Mouse (Mus musculus) limb, embryonic 10.5 days (tissue): Measurements from ENCODE around the gene Krt80. TPM values are rescaled to one million over a fixed set of nuclear protein-coding genes. Genes with fewer than 3 reads are reported as not detected.
A peak's percentile ranks its signal among the peaks of the same experiment; 100 is the strongest.

Experiments used
- DNase-seq: peaks from one replicate; pipeline ENCODE4 v3.0.0-alpha.2; 2017; ENCODE audit warnings: low spot score
- H3K27ac ChIP-seq: fragments of 300-500 bp; sonication (generic); 2 replicates; pipeline ENCODE4 v1.5.1; 2016; ENCODE audit warnings: mild to moderate bottlenecking
- H3K27me3 ChIP-seq: fragments of 300-500 bp; sonication (generic); 2 replicates; pipeline ENCODE4 v1.6.1; 2016; ENCODE audit warnings: low read depth, mild to moderate bottlenecking; ENCODE audit not compliant: poor library complexity, severe bottlenecking
- H3K36me3 ChIP-seq: fragments of 300-500 bp; sonication (generic); 2 replicates; pipeline ENCODE4 v1.6.1; 2016; ENCODE audit warnings: mild to moderate bottlenecking, moderate library complexity
- H3K4me1 ChIP-seq: fragments of 300-500 bp; sonication (generic); 2 replicates; pipeline ENCODE4 v1.6.1; 2016
- H3K4me3 ChIP-seq: fragments of 300-500 bp; sonication (generic); 2 replicates; pipeline ENCODE4 v1.5.1; 2016; ENCODE audit warnings: mild to moderate bottlenecking, moderate library complexity
- H3K9me3 ChIP-seq: fragments of 300-500 bp; sonication (generic); replicated peaks from 2 replicates; pipeline ENCODE4 v1.6.1; 2016; ENCODE audit warnings: mild to moderate bottlenecking
- WGBS: fragments of 180-500 bp; shearing (Covaris S2); methylation state at CpG from one replicate; pipeline ENCODE4 v1.1.7; 2016; 5-methylcytosine and 5-hydroxymethylcytosine counted together
- polyA plus RNA-seq: library from polyadenylated mRNA; unstranded; fragments of >200 nt; fragmentation: Nextera tagmentation; extraction: Ambion mirVana; gene quantifications from 2 replicates; pipeline ENCODE4 v1.2.1, GENCODE M21; 2016

The Krt80 gene
- 0.09 and 0.23 TPM in 2 replicates for polyA plus RNA-seq

- H3K4me1 ChIP-seq, result peaks cover 40% of the 10 kb centered on the region
Measured at GRCm38 (mm10) chr15:101370101-101370911, at the start of gene Krt80. Gene Krt80, minus strand, starts transcription at chr15:101370162.

DNA sequence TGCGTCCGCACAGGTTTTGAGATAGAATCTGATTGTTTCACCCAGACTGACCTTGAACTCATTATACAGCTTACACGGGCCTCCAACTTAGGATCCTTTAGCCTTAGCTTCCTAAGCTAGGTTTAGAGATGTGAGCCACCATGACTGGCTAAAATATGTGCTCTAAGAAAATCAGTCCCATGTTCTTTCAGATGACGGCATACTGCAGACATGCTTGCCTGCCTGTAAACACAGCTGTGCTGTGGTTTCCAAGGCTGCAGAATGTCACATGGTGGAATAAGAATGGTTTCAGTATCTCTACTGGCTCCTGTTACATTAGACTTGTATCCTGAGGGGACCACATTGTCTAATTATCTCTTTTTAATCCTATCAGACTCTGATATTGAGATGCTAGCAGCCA lies 49.0 kb upstream of the Krt80 start:
- Histone ChIP-seq H3K27me3 (peaks cover 19% of the 10 kb centered on the region), H3K4me3 (no peak overlapping the region), H3K9me3 (no peaks in the 10 kb centered on the region), H3K4me1 (peaks cover 17% of the 10 kb centered on the region), H3K27ac (no peak overlapping the region), H3K36me3 (no peaks in the 10 kb centered on the region)
- 95% methylated on average over 4 of the region's 4 CpGs for WGBS
- no peak for DNase-seq

More at GRCm38 (mm10) chr15:101370101-101370911, at the start of gene Krt80:
- Histone ChIP-seq H3K36me3 (no peaks in the 10 kb centered on the region), H3K27me3 (peaks cover 17% of the 10 kb centered on the region; the same call in 1 of the 2 replicates), H3K27ac (no peak within 1 kb of the TSS), H3K4me3 (no peak within 1 kb of the TSS), H3K9me3 (no peaks in the 10 kb centered on the region)
- DNase-seq, result no peak
- WGBS, result 62% methylated on average over 22 of the region's 22 CpGs

DNA sequence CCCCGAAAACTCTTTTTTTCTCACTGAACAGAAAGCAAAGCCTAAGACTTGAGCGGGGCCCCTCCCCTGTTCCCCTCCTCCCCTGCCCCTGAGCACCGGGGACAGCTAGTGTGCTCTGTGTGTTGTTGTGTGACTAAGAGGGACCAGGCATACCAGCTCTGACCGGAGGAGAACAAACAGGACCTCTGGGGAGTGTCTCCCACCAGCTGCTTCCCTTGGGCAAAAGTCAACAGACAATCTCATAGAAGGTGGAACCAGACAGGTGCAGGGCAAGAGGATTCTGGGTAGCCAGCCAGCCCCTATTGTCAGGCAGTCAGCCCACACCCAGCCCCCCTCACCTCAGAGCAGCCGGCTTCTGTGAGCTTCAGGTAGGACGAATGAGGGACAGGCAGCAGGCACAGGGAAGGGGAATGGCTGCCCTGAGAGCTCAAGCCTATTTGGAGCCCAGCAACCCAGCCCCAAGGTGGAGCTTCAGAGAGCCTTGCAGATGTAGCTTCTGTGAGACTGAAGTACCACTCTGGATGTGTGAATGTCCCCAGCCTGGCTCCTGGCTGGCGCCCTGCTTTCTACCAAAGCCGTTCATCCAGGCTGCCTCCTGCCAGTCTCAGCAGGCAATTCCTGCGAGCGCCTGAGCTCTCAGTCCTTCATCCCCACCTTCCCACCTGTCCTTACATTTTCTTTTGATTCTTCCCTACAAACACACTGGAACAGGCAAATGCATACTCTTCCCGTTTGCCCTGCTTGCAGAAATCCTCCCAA lies 45.0 kb upstream of the Krt80 start:
- peaks cover 54% of the 10 kb centered on the region for H3K27me3 ChIP-seq
- H3K4me3 ChIP-seq, result no peak overlapping the region
- WGBS, result 36% methylated on average over 11 of the region's 11 CpGs
- DNase-seq, result no peak
- peaks cover 45% of the 10 kb centered on the region for H3K4me1 ChIP-seq
- H3K9me3 ChIP-seq, result no peaks in the 10 kb centered on the region
- H3K36me3 ChIP-seq, result no peaks in the 10 kb centered on the region
- H3K27ac ChIP-seq, result 0 out of 2 replicates have a peak overlapping the region, but pooled peaks have one; percentile 4

DNA sequence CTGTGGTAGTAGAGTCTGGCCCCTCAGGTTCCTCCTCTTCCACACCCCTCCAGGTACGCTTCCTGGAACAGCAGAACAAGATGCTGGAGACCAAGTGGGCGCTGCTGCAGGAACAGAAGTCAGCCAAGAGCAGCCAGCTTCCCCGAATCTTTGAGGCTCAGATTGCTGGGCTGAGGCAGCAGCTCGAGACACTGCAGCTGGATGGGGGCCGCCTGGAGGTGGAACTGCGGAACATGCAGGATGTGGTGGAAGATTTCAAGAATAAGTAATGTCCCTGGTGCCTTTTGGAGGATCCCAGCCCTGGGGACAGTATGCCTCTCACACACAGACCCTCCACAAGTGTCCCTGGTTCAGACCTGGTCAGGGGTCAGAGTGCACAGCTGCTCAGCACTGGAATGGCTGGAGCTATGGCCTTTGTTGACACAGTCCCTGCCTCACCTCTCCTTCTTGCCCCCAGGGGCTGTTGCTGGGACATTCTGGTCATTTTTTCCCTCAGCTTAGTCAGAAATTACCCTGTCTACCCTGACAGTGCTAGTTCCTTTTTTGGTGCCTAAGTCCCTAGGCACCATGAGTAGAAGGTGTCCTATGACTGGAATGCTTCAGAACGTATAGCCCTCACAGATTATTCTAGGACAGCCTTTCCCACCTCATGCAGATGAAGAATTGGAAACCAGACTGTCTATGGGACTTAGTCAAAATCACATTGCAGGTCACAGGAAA lies 44.1 kb upstream of the Krt80 start:
- Histone ChIP-seq H3K27ac (no peak overlapping the region), H3K9me3 (no peaks in the 10 kb centered on the region), H3K4me3 (no peak overlapping the region), H3K36me3 (no peaks in the 10 kb centered on the region), H3K27me3 (peaks cover 54% of the 10 kb centered on the region), H3K4me1 (peaks cover 45% of the 10 kb centered on the region)
- no peak for DNase-seq
- 48% methylated on average over 7 of the region's 7 CpGs for WGBS

DNA sequence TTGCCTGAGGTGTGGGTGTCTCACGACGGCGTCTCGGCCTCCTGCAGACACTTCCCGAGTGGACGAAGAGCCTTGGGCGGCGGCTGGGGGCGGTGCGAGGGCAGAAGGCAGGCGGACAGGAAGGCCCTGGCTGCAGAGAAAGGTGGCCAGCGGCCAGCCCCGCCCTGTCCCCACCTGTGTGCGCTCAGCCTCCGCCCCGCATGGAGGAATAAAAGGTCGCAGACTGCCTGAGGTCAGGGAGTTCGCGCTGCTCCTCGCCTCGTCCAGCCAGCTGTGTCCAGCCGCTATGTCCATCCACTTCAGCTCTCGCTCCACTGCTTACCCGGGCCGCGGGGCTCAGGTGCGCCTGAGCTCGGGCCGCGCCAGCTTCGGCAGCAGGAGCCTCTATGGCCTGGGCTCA lies 42.2 kb upstream of the Krt80 start:
- Histone ChIP-seq H3K9me3 (no peaks in the 10 kb centered on the region), H3K4me1 (peaks cover 45% of the 10 kb centered on the region), H3K27ac (peak overlapping the region; percentile 54), H3K27me3 (peaks cover 54% of the 10 kb centered on the region), H3K4me3 (peak overlapping the region; percentile 7; the same call in 1 of the 2 replicates), H3K36me3 (no peaks in the 10 kb centered on the region)
- whole genome bisulfite sequencing, result 25% methylated on average over 31 of the region's 31 CpGs
- DNase-seq, result no peak

DNA sequence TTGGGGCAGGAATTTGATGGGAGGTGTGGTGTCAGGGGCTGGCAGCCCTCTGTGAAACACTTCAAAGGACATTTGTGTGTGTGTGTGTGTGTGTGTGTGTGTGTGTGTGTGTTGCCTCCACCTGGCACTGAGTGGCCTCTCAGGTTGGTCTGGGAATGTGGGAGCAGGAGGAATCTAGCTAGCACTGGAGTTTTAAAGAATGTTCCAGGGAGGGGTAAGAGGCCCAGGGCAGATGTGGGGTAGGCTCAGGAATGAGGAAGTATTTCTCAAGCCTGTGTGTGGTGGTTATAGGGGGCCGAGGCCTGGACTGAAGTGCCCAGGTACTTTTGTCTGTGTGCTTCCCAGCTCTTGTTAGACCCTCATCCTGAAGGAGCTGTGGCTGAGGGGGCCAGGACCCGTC lies 40.8 kb upstream of the Krt80 start, which contains the start of gene Krt7:
Krt7 (plus strand) TSS at position 269 of the 400 bp plus-strand sequence.
- H3K27ac ChIP-seq, result no peak within 1 kb of the TSS

DNA sequence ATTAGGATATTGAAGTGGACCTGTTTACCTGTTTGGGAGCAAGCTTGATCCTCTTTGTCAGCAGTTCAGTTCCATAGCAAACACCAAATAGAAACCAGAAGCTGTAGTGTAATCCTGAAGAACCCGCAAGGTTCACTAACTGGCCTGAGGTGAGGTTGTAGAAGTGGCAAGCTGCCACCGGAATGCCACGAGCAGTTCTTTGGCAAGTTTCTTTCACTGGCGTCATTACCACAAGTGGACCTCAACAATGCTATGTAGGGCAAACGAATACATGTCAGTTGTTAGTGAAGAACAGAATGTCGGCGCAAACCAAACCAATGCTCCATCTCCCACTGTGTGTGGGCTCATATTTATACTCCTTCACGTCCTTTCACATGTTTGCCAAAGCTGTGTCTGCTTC lies 28.3 kb upstream of the Krt80 start:
- Histone ChIP-seq H3K4me1 (peaks cover 15% of the 10 kb centered on the region), H3K27me3 (peaks cover 5% of the 10 kb centered on the region; the same call in 1 of the 2 replicates), H3K4me3 (no peak overlapping the region), H3K36me3 (no peaks in the 10 kb centered on the region), H3K27ac (no peak overlapping the region), H3K9me3 (no peaks in the 10 kb centered on the region)
- WGBS, result 88% methylated on average over 8 of the region's 8 CpGs
- DNase-seq, result no peak

More for the DNA sequence above, 40.8 kb upstream of the Krt80 start, which contains the start of gene Krt7:
- Histone ChIP-seq H3K4me3 (0 out of 2 replicates have a peak within 1 kb of the TSS, but pooled peaks have one; percentile 7), H3K36me3 (no peaks in the 10 kb centered on the region), H3K4me1 (peaks cover 45% of the 10 kb centered on the region), H3K9me3 (no peaks in the 10 kb centered on the region), H3K27me3 (peaks cover 51% of the 10 kb centered on the region)
- WGBS, result 43% methylated on average over 2 of the region's 2 CpGs
- DNase-seq, result no peak

GRCm38 (mm10) chr15:101397683-101398082 lies 27.7 kb upstream of the Krt80 start:
- H3K4me1 ChIP-seq, result peaks cover 15% of the 10 kb centered on the region
- no peak for DNase-seq
- 81% methylated on average over 2 of the region's 2 CpGs for WGBS
- no peaks in the 10 kb centered on the region for H3K9me3 ChIP-seq
- H3K36me3 ChIP-seq, result no peaks in the 10 kb centered on the region
- H3K27me3 ChIP-seq, result peaks cover 5% of the 10 kb centered on the region; the same call in 1 of the 2 replicates
- H3K27ac ChIP-seq, result no peak overlapping the region
- H3K4me3 ChIP-seq, result no peak overlapping the region

DNA sequence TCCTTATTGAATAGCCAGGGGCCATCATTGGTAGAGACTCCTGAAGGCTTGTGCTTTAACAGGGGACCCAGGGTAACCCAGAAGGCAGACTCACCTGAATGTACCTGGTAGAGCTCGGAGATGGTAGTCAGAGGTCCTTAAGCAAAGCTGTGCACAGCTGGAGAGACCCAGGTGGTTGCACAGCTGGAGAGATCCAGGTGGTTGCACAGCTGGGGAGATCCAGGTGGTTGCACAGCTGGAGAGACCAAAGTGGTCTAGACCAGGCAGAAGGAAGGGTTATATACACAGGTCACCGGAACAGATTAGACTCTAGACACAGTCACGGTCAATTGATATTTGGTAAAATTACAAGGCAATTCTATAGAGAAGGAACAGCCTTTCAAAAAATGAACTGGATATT lies 27.0 kb upstream of the Krt80 start:
- 84% methylated on average over 3 of the region's 3 CpGs for WGBS
- Histone ChIP-seq H3K27ac (peak overlapping the region; percentile 64), H3K4me1 (peaks cover 15% of the 10 kb centered on the region), H3K9me3 (no peaks in the 10 kb centered on the region), H3K36me3 (no peaks in the 10 kb centered on the region), H3K27me3 (peaks cover 5% of the 10 kb centered on the region; the same call in 1 of the 2 replicates), H3K4me3 (no peak overlapping the region)
- DNase-seq, result peak; percentile 49

GRCm38 (mm10) chr15:101396466-101396865 lies 26.5 kb upstream of the Krt80 start:
- 27% methylated on average over 7 of the region's 7 CpGs for WGBS
- H3K36me3 ChIP-seq, result no peaks in the 10 kb centered on the region
- H3K27me3 ChIP-seq, result peaks cover 5% of the 10 kb centered on the region; the same call in 1 of the 2 replicates
- H3K27ac ChIP-seq, result peak overlapping the region; percentile 64
- no peak for DNase-seq
- H3K4me3 ChIP-seq, result no peak overlapping the region
- H3K9me3 ChIP-seq, result no peaks in the 10 kb centered on the region
- H3K4me1 ChIP-seq, result peaks cover 15% of the 10 kb centered on the region

DNA sequence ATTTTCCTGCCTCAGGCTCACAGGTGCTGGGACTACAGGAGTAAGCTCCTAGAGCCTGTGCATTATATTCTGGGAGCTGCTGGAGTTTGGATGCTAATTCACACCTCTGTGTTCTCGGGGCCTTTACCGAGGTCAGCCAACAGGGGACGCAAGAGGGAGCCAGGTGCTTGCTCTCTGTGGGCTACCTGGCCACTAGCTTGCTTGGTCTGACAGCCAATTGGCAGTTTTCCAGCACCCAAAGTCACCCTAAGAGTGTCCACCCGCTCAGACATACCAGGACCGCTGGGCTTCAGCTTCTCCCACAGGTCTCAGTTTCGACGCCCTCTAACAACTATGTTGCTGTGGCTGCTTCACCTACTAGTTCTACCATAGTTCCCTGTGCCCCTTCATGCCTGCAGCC lies 24.9 kb upstream of the Krt80 start:
- 60% methylated on average over 7 of the region's 7 CpGs for WGBS
- Histone ChIP-seq H3K4me1 (peaks cover 15% of the 10 kb centered on the region), H3K4me3 (no peak overlapping the region), H3K9me3 (no peaks in the 10 kb centered on the region), H3K27me3 (peaks cover 5% of the 10 kb centered on the region; the same call in 1 of the 2 replicates), H3K27ac (no peak overlapping the region), H3K36me3 (no peaks in the 10 kb centered on the region)
- no peak for DNase-seq

GRCm38 (mm10) chr15:101392251-101392650 lies 22.3 kb upstream of the Krt80 start:
- Histone ChIP-seq H3K36me3 (no peaks in the 10 kb centered on the region), H3K9me3 (no peaks in the 10 kb centered on the region), H3K27me3 (peaks cover 5% of the 10 kb centered on the region; the same call in 1 of the 2 replicates), H3K4me3 (no peak overlapping the region), H3K4me1 (peaks cover 29% of the 10 kb centered on the region), H3K27ac (no peak overlapping the region)
- DNase-seq, result no peak
- WGBS, result 86% methylated on average over 5 of the region's 5 CpGs
